In the genomic region with DNA sequence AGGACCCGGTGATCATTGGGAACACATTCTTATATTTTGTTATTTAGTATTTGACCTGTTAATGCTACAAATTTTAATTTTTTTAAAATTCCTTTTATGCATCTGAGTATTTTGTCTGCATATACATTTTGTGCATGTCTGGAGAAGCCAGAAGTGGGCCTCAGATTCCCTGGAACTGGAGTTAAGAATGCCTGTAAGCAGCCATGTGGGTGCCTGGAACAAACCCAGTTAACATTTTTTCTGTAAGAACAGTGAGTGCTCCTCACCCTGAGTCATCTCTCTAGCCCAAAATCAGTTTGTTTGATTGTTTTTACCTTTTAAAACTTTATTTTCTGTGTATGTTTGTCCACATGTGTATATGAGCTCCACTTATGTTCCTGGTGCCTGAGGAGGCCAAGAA, we compare ENCODE assay signal across 39 mouse cellular contexts. TPM values are rescaled to one million over a fixed set of nuclear protein-coding genes. Genes with fewer than 3 reads are reported as not detected.
DNase-seq lines count a peak whose midpoint lies in the region; TF ChIP-seq lines count a peak whose summit lies in the region.
"Had no signal": no experiment of that assay in that cellular context is flagged by ENCODE, and none has a peak within 500 bp of the region (broad histone marks: within the 10 kb centered on the region; RNA-seq: fewer than 3 reads in every experiment).

No protein-coding gene starts in this region.

- WGBS in cerebellum, adult 2 months, result 95% methylated on average over 1 of the region's 1 CpGs

- H3K27me3 ChIP-seq in cerebellum, adult 2 months (ENCODE audit: control insufficient read depth, insufficient read depth, low read length), result peaks cover 2% of the 10 kb centered on the region; the same call in 1 of the 2 replicates

- peak overlapping the region; percentile 66 for H3K27ac ChIP-seq in embryonic fibroblast, embryonic 13.5 days (ENCODE audit: insufficient read depth, low read length)
- H3K27ac ChIP-seq in cerebellum, adult 2 months (ENCODE audit: insufficient read depth, low read length), result no peak overlapping the region
- H3K27ac ChIP-seq: hindbrain, embryonic 10.5 days; hindbrain, embryonic 15.5 days; left cerebral cortex, adult 2 months; liver, embryonic 13.5 days had no signal

- peaks cover 8% of the 10 kb centered on the region; the same call in 1 of the 2 replicates for H3K4me1 ChIP-seq in embryonic fibroblast, embryonic 13.5 days (ENCODE audit: control insufficient read depth, insufficient read depth, low read length)
- no peaks in the 10 kb centered on the region for H3K4me1 ChIP-seq in cerebellum, adult 2 months (ENCODE audit: control insufficient read depth, insufficient read depth, low read length)
- H3K4me1 ChIP-seq: liver, embryonic 13.5 days had no signal

- TF ChIP-seq CTCF in embryonic fibroblast, embryonic 13.5 days (IDR thresholded peaks at IDR 0.05; ENCODE audit: borderline replicate concordance, insufficient read depth, low read length), result no peak
- TF ChIP-seq CTCF in cerebellum, adult 2 months (IDR thresholded peaks at IDR 0.05; ENCODE audit: borderline replicate concordance, insufficient read depth, low read depth, low read length), result no peak

- DNase-seq in gastrocnemius, postnatal 10 days, result peak; percentile 0
- no peak for DNase-seq in gastrocnemius, postnatal 4 days (ENCODE audit: low spot score in 2 of 2)
- DNase-seq in kidney, postnatal 10 days, result peak; percentile 3
- no peak for DNase-seq in kidney, adult 8-10 months
- DNase-seq in 3T3-L1 (ENCODE audit: low read depth, low spot score), result peak; percentile 61
- DNase-seq in adrenal gland, adult 2 months, result no peak
- DNase-seq in cerebellum, adult 2 months, result no peak
- DNase-seq: cerebellum, adult 9-10 months; cerebellum, postnatal 36 days; gastrocnemius, postnatal 14 days; heart, adult 18-20 months; liver, embryonic 13.5 days; lung, adult 18-20 months; lung, postnatal 10 days; midbrain, embryonic 14.5 days; right cerebral cortex, postnatal 25 days; spleen, adult 18-20 months; thymus, postnatal 25 days had no signal

- H3K4me3 ChIP-seq in embryonic fibroblast, embryonic 13.5 days (ENCODE audit: insufficient read depth, low read length), result no peak overlapping the region
- H3K4me3 ChIP-seq in cerebellum, adult 2 months (replicated peaks; ENCODE audit: insufficient read depth, low read depth, low read length), result no peak overlapping the region
- H3K4me3 ChIP-seq: embryonic facial prominence, embryonic 12.5 days; erythroblast, embryonic 14.5 days; heart, embryonic 12.5 days; hindbrain, embryonic 10.5 days; hindbrain, embryonic 15.5 days; left cerebral cortex, adult 2 months; limb, embryonic 13.5 days; liver, embryonic 13.5 days had no signal

- no peak for TF ChIP-seq POLR2A in embryonic fibroblast, embryonic 13.5 days (IDR thresholded peaks at IDR 0.05; ENCODE audit: low read depth, low read length)
- no peak for TF ChIP-seq POLR2A in cerebellum, adult 2 months (IDR thresholded peaks at IDR 0.05; ENCODE audit: borderline replicate concordance, insufficient read depth, low read length)

RNA-seq across cellular contexts. Expression of gene Cdh3, which starts 4.6 kb away (rescaled TPM):
- under 1 TPM; 0.50 to 0.70 TPM for total RNA-seq in gastrocnemius, postnatal 10 days (2021)
- 1 to 10 TPM in 1 of 2 experiments, under 1 TPM in 1; 0.91 to 1.6 TPM for total RNA-seq in gastrocnemius, postnatal 4 days (2021)
- polyA plus RNA-seq in embryonic fibroblast, embryonic 13.5 days (2011; ENCODE audit: insufficient read length, low read depth, missing spikeins), result 49.9 and 70.2 TPM in 2 replicates
- under 1 TPM; 0.55 to 0.93 TPM for total RNA-seq in adrenal gland, adult 2 months (2021)
- 0.19 and 0.30 TPM in 2 replicates for polyA plus RNA-seq in adrenal gland, adult 2 months (2012; rRNA removed)
- polyA plus RNA-seq in cerebellum, adult 2 months (2012; rRNA removed), result 0.64 and 0.93 TPM in 2 replicates
- total RNA-seq: neutrophil, adult 5-6 weeks had no signal
- polyA plus RNA-seq: CD4-positive, CD25-positive, alpha-beta regulatory T cell, adult 4 months; erythroblast, embryonic 14.5 days; inflammation-experienced regulatory T-cells, adult 6 months had no signal

RNA-seq across cellular contexts. Expression of gene 6030452D12Rik, which starts 5.8 kb away (rescaled TPM):
- not detected for total RNA-seq in gastrocnemius, postnatal 10 days (2021)
- not detected for total RNA-seq in gastrocnemius, postnatal 4 days (2021)
- polyA plus RNA-seq in embryonic fibroblast, embryonic 13.5 days (2011; ENCODE audit: insufficient read length, low read depth, missing spikeins), result not detected in 2 replicates
- total RNA-seq in adrenal gland, adult 2 months (2021), result not detected
- not detected in 2 replicates for polyA plus RNA-seq in adrenal gland, adult 2 months (2012; rRNA removed)
- polyA plus RNA-seq in cerebellum, adult 2 months (2012; rRNA removed), result not detected in 2 replicates
- total RNA-seq: adrenal gland, adult 18-20 months; adrenal gland, postnatal 4 days; gastrocnemius, postnatal 14 days; heart, adult 18-20 months; layer of hippocampus, adult 18-20 months; layer of hippocampus, postnatal 14 days; left cerebral cortex, adult 2 months; left cerebral cortex, postnatal 25 days; neutrophil, adult 5-6 weeks had no signal
- polyA plus RNA-seq: CD4-positive, CD25-positive, alpha-beta regulatory T cell, adult 4 months; embryonic facial prominence, embryonic 12.5 days; erythroblast, embryonic 14.5 days; forebrain, embryonic 11.5 days; forebrain, embryonic 16.5 days; heart, embryonic 12.5 days; heart, postnatal 0 days; hindbrain, embryonic 10.5 days; hindbrain, embryonic 15.5 days; inflammation-experienced regulatory T-cells, adult 6 months; kidney, embryonic 14.5 days; limb, embryonic 13.5 days; liver, embryonic 13.5 days; midbrain, embryonic 14.5 days; neural tube, embryonic 11.5 days had no signal

Comparison
In these comparisons a context has a peak if more than half of its experiments do, and no peak if none do; other contexts are left out.
1. DNase-seq: peak in gastrocnemius, postnatal 10 days (single experiment), kidney, postnatal 10 days (single experiment) and 3T3-L1 (single experiment); none in gastrocnemius, postnatal 4 days (0 of 2), kidney, adult 8-10 months (0 of 2), adrenal gland, adult 2 months (single experiment) and cerebellum, adult 2 months (0 of 2).